Mouse (Mus musculus): Measurements from ENCODE around the gene Dctn3. TPM values are rescaled to one million over a fixed set of nuclear protein-coding genes. Genes with fewer than 3 reads are reported as not detected.

Gene Dctn3
- polyA plus RNA-seq, 1 experiment from 2014 or later = 104 TPM

Other genes starting within 250 kb of the Dctn3 start
- 3.8 and 4.1 TPM in 2 replicates for gene AI464131, start 220.1 kb downstream of the Dctn3 start, polyA plus RNA-seq (2015; fragmentation: Nextera tagmentation; extraction: Ambion mirVana)
- 1.5 and 1.6 TPM in 2 replicates for gene 1110017D15Rik, start 205.8 kb downstream of the Dctn3 start, polyA plus RNA-seq (2015; fragmentation: Nextera tagmentation; extraction: Ambion mirVana)
- gene Fam219a, start 153.6 kb downstream of the Dctn3 start, polyA plus RNA-seq (2015; fragmentation: Nextera tagmentation; extraction: Ambion mirVana) = 1.0 and 2.0 TPM in 2 replicates
- 0.46 and 0.47 TPM in 2 replicates for gene Dnaic1, start 153.4 kb downstream of the Dctn3 start, polyA plus RNA-seq (2015; fragmentation: Nextera tagmentation; extraction: Ambion mirVana)
- gene Enho, start 82.8 kb downstream of the Dctn3 start, polyA plus RNA-seq (2015; fragmentation: Nextera tagmentation; extraction: Ambion mirVana) = 12.7 and 13.6 TPM in 2 replicates
- gene Cntfr, start 26.1 kb downstream of the Dctn3 start, polyA plus RNA-seq (2015; fragmentation: Nextera tagmentation; extraction: Ambion mirVana) = 5.1 and 5.5 TPM in 2 replicates
- gene Il11ra1, start 23.2 kb downstream of the Dctn3 start, polyA plus RNA-seq (2015; fragmentation: Nextera tagmentation; extraction: Ambion mirVana) = 405 and 439 TPM in 2 replicates
- gene Rpp25l, start 9.6 kb downstream of the Dctn3 start, polyA plus RNA-seq (2015; fragmentation: Nextera tagmentation; extraction: Ambion mirVana) = 74.9 and 76.6 TPM in 2 replicates
- gene Arid3c, start 8.0 kb upstream of the Dctn3 start, polyA plus RNA-seq (2015; fragmentation: Nextera tagmentation; extraction: Ambion mirVana) = 0.14 TPM in 1 of 2 replicates, not detected in the other
- 40.4 and 47.3 TPM in 2 replicates for gene Galt, start 32.1 kb upstream of the Dctn3 start, polyA plus RNA-seq (2015; fragmentation: Nextera tagmentation; extraction: Ambion mirVana)
- gene Sigmar1, start 33.0 kb upstream of the Dctn3 start, polyA plus RNA-seq (2015; fragmentation: Nextera tagmentation; extraction: Ambion mirVana) = 81.8 and 84.6 TPM in 2 replicates
- 53.0 and 64.8 TPM in 2 replicates for gene Ccl27a, start 51.1 kb upstream of the Dctn3 start, polyA plus RNA-seq (2015; fragmentation: Nextera tagmentation; extraction: Ambion mirVana)
- gene Gm21541, start 180.4 kb upstream of the Dctn3 start, polyA plus RNA-seq (2015; fragmentation: Nextera tagmentation; extraction: Ambion mirVana) = 14.3 TPM in 1 of 2 replicates, not detected in the other
- gene Gm20878, start 218.4 kb upstream of the Dctn3 start, polyA plus RNA-seq (2015; fragmentation: Nextera tagmentation; extraction: Ambion mirVana) = 4.6 TPM in 2 replicates
- gene Fam205a4, start 242.9 kb upstream of the Dctn3 start, polyA plus RNA-seq (2015; fragmentation: Nextera tagmentation; extraction: Ambion mirVana) = 0.49 and 0.53 TPM in 2 replicates

All from limb, embryonic 13.5 days (tissue).